Mouse (Mus musculus) cerebellum, adult 8-10 months (tissue): ENCODE measurements around the gene Atxn3.

ENCODE experiments used
- DNase-seq: peaks from one replicate; pipeline ENCODE4 v3.0.0; 2022

The Atxn3 gene

DNA sequence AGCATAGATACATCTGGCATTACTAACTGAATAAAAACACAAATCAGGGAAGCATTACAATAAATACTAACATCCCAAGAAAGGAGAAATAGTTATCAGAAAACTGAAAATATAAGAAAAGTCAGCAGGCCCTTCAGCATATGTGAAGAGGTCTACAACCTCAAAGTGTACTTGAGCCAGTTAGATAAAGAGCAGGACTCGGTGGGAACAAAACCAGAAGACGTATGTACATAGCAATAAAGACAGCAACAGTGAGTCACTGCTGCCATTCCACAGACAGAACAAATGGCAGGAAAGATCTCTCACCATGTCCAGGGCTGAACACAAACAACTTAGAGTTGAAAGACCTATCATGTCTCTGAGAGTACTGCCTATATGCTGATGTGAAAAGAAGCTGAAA is 69.7 kb downstream of the Atxn3 start:
- DNase-seq, result no peak

DNA sequence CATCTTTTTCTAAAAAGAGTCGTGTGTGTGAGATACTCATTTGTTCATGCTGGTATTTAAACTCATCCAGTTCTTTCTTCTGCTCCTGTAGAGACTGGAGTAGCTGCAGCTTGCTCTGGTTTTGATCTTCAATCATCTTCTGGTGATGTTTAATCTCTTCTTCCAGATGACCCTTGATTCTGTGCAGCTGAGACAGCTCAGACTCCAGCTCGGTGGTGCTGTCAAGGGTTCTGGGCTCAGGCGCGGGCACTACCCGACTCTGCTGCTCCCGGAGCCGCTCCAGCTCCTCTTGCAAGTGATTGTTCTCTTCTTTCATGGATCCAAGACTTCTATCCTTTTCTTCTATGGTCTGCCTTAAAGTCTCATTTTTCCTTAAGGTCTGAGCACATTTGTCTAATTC is 73.1 kb downstream of the Atxn3 start:
- no peak for DNase-seq

DNA sequence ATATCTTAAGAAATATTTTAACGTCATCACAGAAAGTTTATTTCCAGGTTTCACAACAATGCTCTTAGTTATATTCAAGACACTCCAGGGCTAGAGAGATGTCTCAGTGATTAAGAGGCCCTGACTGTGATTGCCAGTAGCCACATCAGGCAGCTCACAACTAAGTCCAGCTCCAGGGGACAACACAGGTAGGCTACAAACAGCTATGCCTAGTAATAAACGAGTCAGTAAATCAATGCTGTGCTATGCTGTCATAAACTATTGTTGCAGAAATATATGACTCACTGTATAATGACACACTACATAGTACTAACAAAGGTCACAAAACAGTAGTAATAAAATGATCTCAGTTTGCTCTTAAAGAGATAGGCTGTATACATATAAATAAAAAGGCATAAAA is 81.7 kb downstream of the Atxn3 start:
- no peak for DNase-seq

DNA sequence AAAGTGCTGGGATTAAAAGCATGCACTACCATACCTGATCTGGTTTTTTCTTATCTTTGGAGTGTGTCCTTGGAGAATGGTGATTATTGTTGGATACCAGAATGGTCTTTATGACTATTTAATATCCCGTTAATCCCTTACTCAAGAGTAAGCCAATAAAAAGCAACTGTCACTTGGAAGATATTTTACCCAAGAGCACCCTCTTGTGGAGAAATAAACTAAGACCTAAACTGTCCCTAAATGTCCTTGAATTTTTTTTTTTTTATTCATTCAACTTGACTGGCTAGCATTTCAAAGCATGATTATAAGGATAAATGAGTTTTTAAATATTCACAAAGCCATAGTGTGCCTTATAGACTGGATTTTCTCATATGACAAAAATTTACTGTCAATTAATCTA is 82.9 kb downstream of the Atxn3 start:
- DNase-seq, result no peak
